Mouse (Mus musculus) erythroblast, embryonic 14.5 days (primary cell): ENCODE measurements at regions not wholly inside any gene's neighbourhood (a gene's known extent, or its start where the extent isn't known, plus 50 kb on each side); places are given as distances from the start of the nearest gene placed in this dataset.

ENCODE experiments used
- H3K27me3 ChIP-seq: 2 replicates; pipeline ENCODE4 v1.6.1; 2012; ENCODE audit warnings: inconsistent platforms; ENCODE audit not compliant: control insufficient read depth
- H3K36me3 ChIP-seq: 2 replicates; pipeline ENCODE4 v1.6.1; 2012; ENCODE audit warnings: mild to moderate bottlenecking, inconsistent platforms; ENCODE audit not compliant: control insufficient read depth
- H3K4me1 ChIP-seq: 2 replicates; pipeline ENCODE4 v1.6.1; 2012; ENCODE audit warnings: inconsistent platforms; ENCODE audit not compliant: control insufficient read depth
- H3K4me3 ChIP-seq: replicated peaks from 2 replicates; pipeline ENCODE3; 2012; ENCODE audit warnings: moderate library complexity, mild to moderate bottlenecking, inconsistent platforms
- H3K9me3 ChIP-seq: 2 replicates; pipeline ENCODE4 v1.6.1; 2012; ENCODE audit warnings: low read length, inconsistent platforms, mixed read lengths; ENCODE audit not compliant: control insufficient read depth
- GATA1 ChIP-seq: IDR thresholded peaks from 2 replicates; pipeline ENCODE4 v1.6.1; 2012; ENCODE audit warnings: low read length, inconsistent platforms, mixed read lengths
- TAL1 ChIP-seq: IDR thresholded peaks from 3 replicates; pipeline ENCODE4 v1.6.1; 2012; ENCODE audit warnings: low read length, inconsistent platforms, mixed read lengths

GRCm38 (mm10) chr7:73306296-73306695 is 69.0 kb upstream of the Rgma start:
- H3K4me1 ChIP-seq = no peaks in the 10 kb centered on the region
- H3K27me3 ChIP-seq = no peaks in the 10 kb centered on the region; the same call in 1 of the 2 replicates
- TF ChIP-seq GATA1 (no peak), TAL1 (no peak)
- H3K4me3 ChIP-seq = no peak overlapping the region
- peaks cover 2% of the 10 kb centered on the region; the same call in 1 of the 2 replicates for H3K9me3 ChIP-seq
- no peaks in the 10 kb centered on the region for H3K36me3 ChIP-seq

GRCm38 (mm10) chr7:73306728-73307127 is 68.6 kb upstream of the Rgma start:
- Histone ChIP-seq H3K9me3 (peaks cover 2% of the 10 kb centered on the region; the same call in 1 of the 2 replicates), H3K4me1 (no peaks in the 10 kb centered on the region), H3K4me3 (no peak overlapping the region), H3K27me3 (no peaks in the 10 kb centered on the region; the same call in 1 of the 2 replicates), H3K36me3 (no peaks in the 10 kb centered on the region)
- TF ChIP-seq GATA1 = no peak
- no peak for TF ChIP-seq TAL1

GRCm38 (mm10) chr7:73307586-73308490 is 67.5 kb upstream of the Rgma start:
- H3K4me1 ChIP-seq = no peaks in the 10 kb centered on the region
- TF ChIP-seq GATA1 (no peak), TAL1 (no peak)
- peaks cover 2% of the 10 kb centered on the region; the same call in 1 of the 2 replicates for H3K9me3 ChIP-seq
- no peak overlapping the region for H3K4me3 ChIP-seq
- H3K36me3 ChIP-seq = no peaks in the 10 kb centered on the region
- no peaks in the 10 kb centered on the region; the same call in 1 of the 2 replicates for H3K27me3 ChIP-seq

GRCm38 (mm10) chr7:73308981-73309380 is 66.3 kb upstream of the Rgma start:
- no peak overlapping the region for H3K4me3 ChIP-seq
- H3K9me3 ChIP-seq = peaks cover 2% of the 10 kb centered on the region; the same call in 1 of the 2 replicates
- TF ChIP-seq GATA1 (no peak), TAL1 (no peak)
- no peaks in the 10 kb centered on the region for H3K36me3 ChIP-seq
- no peaks in the 10 kb centered on the region for H3K4me1 ChIP-seq
- no peaks in the 10 kb centered on the region; the same call in 1 of the 2 replicates for H3K27me3 ChIP-seq

- no peaks in the 10 kb centered on the region for H3K4me1 ChIP-seq
- H3K9me3 ChIP-seq = peaks cover 2% of the 10 kb centered on the region; the same call in 1 of the 2 replicates
- no peaks in the 10 kb centered on the region for H3K36me3 ChIP-seq
- TF ChIP-seq TAL1 (no peak), GATA1 (no peak)
- H3K27me3 ChIP-seq = no peaks in the 10 kb centered on the region; the same call in 1 of the 2 replicates
- no peak overlapping the region for H3K4me3 ChIP-seq
Measured at GRCm38 (mm10) chr7:73310056-73310455, 65.3 kb upstream of the Rgma start.

- Histone ChIP-seq H3K27me3 (no peaks in the 10 kb centered on the region; the same call in 1 of the 2 replicates), H3K36me3 (no peaks in the 10 kb centered on the region), H3K4me3 (no peak overlapping the region), H3K4me1 (no peaks in the 10 kb centered on the region), H3K9me3 (peaks cover 2% of the 10 kb centered on the region; the same call in 1 of the 2 replicates)
- TF ChIP-seq GATA1 (no peak), TAL1 (no peak)
Measured at GRCm38 (mm10) chr7:73310581-73311136, 64.7 kb upstream of the Rgma start.

GRCm38 (mm10) chr7:73315555-73315954 is 59.8 kb upstream of the Rgma start:
- no peaks in the 10 kb centered on the region for H3K36me3 ChIP-seq

GRCm38 (mm10) chr7:73317574-73317973 is 57.7 kb upstream of the Rgma start:
- no peak for TF ChIP-seq GATA1
- no peak for TF ChIP-seq TAL1
- H3K4me1 ChIP-seq = no peaks in the 10 kb centered on the region
- H3K36me3 ChIP-seq = no peaks in the 10 kb centered on the region
- H3K9me3 ChIP-seq = no peaks in the 10 kb centered on the region
- no peaks in the 10 kb centered on the region for H3K27me3 ChIP-seq
- H3K4me3 ChIP-seq = no peak overlapping the region

More at GRCm38 (mm10) chr7:73315555-73315954, 59.8 kb upstream of the Rgma start:
- peaks cover 1% of the 10 kb centered on the region; the same call in 1 of the 2 replicates for H3K9me3 ChIP-seq
- H3K4me1 ChIP-seq = no peaks in the 10 kb centered on the region
- H3K27me3 ChIP-seq = no peaks in the 10 kb centered on the region
- H3K4me3 ChIP-seq = no peak overlapping the region
- TF ChIP-seq GATA1 (no peak), TAL1 (no peak)

GRCm38 (mm10) chr7:73319004-73319403 is 56.3 kb upstream of the Rgma start:
- no peak overlapping the region for H3K4me3 ChIP-seq
- H3K36me3 ChIP-seq = no peaks in the 10 kb centered on the region
- TF ChIP-seq GATA1 = no peak
- TF ChIP-seq TAL1 = no peak
- H3K4me1 ChIP-seq = no peaks in the 10 kb centered on the region
- no peaks in the 10 kb centered on the region for H3K9me3 ChIP-seq
- no peaks in the 10 kb centered on the region for H3K27me3 ChIP-seq
